Mouse (Mus musculus): Measurements from ENCODE around the gene Atg2a.
"Not testable (repeated sequence)": the region's sequence is repeated elsewhere in the genome, so short reads cannot be mapped to it uniquely, and the experiment has no call there.

The Atg2a gene

DNA sequence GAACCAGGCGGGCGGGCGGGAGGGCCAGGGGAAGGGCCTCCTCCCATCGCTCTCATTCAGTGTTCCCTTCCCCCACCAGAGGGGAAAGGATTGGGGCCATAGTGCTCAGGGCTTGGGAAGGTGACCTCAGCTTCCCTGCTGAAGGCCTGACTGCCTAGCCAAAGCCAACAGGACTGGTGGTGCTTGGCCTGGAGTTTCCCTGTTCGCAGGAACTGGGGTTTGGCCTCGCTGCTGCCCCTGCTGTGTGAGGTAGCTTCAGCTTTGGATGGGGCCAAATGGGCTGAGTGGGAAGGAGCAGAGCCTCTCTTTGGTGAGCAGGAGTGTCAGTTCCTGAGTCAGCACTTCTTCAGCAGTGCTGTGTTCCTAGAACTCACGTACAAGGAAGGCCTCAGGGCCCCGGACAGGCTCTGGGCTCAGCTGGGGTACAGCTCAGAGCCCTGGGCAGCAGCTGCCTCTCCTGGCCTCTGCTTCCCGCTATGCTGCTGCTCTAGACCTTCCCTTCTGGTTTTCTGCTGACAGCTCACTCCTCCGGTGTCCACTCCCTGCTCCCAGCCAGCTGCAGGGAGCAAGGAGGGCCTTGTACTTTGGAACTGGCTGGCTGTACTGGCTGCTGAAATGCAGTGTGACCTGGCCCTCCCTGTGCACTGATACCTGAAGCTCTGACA lies 49.8 kb downstream of the Atg2a start:
- in situ Hi-C loops (cut with MboI, MseI): no loop called here

DNA sequence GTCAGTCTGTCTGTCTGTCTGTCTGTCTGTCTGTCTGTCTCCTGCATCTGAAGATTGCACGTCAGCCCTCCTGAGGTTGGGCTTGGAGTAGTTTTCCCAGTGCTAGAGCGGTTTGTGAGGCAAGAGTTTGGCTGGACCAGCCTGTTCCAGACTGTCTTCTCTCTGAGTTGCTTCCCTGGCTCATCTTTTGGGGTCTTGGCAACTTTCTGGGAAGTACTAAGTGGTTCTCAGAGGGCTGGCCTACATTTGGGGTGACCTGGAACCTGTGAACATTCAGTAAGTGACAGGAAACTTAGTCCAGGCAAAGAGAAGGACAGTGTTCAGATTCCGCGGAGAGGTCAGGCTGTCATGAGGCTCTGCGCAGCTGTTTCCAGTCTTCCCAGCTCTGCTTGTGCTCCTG lies 50.8 kb downstream of the Atg2a start:
- in situ Hi-C loops (cut with MboI, MseI): no loop called here

DNA sequence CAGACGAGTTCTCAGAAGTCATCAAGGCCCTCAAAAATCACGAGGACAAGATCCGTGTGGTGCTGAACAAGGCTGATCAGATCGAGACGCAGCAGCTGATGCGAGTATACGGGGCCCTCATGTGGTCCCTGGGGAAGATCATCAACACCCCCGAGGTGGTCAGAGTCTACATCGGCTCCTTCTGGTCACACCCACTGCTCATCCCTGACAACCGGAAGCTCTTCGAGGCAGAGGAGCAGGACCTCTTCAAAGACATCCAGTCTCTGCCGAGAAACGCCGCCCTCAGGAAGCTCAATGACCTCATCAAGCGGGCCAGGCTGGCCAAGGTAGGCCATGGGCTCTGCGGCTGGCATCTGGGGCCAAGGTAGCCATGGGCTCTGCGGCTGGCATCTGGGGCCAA lies 52.8 kb downstream of the Atg2a start:
- in situ Hi-C loops (cut with MboI, MseI): no loop called here

DNA sequence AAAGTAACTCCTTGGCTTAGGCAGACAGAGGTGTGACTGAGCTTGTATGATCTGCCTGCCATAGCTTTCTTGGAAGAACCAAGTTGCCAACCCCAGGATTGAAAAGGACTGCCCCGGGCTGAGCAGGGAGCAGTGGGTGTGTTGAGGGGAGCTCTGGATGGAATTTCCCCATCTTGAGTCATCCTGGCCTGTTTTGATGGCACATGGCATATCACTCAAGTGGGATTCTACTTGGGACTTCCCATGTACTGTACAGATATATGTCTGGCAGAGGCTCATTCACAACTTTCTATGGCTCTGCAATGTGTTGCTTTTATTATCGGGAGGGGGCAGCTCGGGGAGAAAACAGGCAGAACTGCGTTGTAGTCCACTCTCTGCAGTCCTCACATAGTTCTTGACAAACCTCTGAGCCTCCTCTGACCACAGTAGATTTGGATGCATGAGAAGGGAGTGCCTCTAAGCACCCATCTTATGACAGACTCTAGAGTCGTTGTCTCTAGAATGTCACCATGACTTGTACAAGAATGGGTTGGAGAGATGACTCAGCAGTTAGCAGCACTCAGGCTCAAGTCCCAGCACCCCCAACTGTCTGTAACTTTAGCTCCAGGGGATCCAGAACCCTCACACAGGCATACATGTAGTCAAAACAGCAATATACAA lies 55.2 kb downstream of the Atg2a start:
- in situ Hi-C loops (cut with MboI, MseI): no loop called here

DNA sequence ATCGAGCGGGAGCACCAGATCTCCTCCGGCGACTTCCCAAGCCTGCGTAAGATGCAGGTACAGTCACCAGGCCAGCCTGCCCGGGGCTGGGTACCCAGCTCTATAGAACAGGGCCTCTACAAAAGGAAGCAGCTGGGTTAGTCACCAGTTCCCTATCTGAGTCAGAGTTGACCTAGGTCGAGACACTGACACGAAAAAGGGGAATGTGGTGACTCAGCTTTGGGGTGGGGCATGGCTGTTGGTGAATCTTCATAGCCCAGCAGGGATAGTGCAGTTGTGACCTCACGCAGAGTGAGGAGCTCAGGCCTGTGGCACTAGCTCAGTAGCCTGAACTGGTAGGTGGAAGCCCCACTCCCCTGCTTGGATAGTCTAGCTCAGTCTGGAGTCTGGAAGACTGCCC lies 56.2 kb downstream of the Atg2a start:
- in situ Hi-C loops (cut with MboI, MseI): no loop called here

DNA sequence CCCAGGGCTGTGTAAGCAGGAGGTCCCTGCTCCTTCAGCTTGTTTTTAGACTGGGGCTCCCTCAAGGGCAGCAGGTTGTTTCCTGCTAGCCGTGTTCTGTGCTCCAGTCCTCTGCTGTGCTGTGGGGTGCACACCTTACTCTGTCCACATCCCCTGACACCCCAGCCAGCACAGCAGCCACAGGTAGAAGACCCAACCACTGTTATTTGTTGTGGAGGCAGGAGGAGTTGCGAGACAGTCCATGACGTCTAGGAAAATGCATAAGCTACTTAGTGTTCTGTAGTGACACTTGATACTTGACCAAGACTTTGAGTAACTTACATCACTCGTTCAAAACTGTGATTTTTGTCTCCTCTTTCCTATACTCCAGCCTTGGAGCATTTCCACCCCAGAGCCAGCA lies 57.5 kb downstream of the Atg2a start:
- in situ Hi-C loops (cut with MboI, MseI): no loop called here

GRCm38 (mm10) chr19:6299450-6300267 lies 58.2 kb downstream of the Atg2a start:
- in situ Hi-C loops (cut with MboI, MseI): loop anchor here in 1 of 2 experiments (10.0 kb wide), 1 partner anchor 485 kb away; no protein-coding TSS in a partner anchor

GRCm38 (mm10) chr19:6300402-6300841 lies 59.0 kb downstream of the Atg2a start:
- in situ Hi-C loops (cut with MboI, MseI): loop anchor here in 1 of 2 experiments (10.0 kb wide), 1 partner anchor 486 kb away; no protein-coding TSS in a partner anchor

- in situ Hi-C loops (cut with MboI, MseI): loop anchor here in 1 of 2 experiments (10.0 kb wide), 1 partner anchor 487 kb away; no protein-coding TSS in a partner anchor
Observed at GRCm38 (mm10) chr19:6302114-6302513, 60.6 kb downstream of the Atg2a start.

- in situ Hi-C loops (cut with MboI, MseI): loop anchor here in 1 of 2 experiments (10.0 kb wide), 1 partner anchor 488 kb away; no protein-coding TSS in a partner anchor
Observed at GRCm38 (mm10) chr19:6302522-6302921, 61.1 kb downstream of the Atg2a start.

- in situ Hi-C loops (cut with MboI, MseI): loop anchor here in 1 of 2 experiments (10.0 kb wide), 1 partner anchor 489 kb away; no protein-coding TSS in a partner anchor
Observed at GRCm38 (mm10) chr19:6303831-6304230, 62.4 kb downstream of the Atg2a start.

- in situ Hi-C loops (cut with MboI, MseI): loop anchor here (5.0 to 10.0 kb wide), 3 partner anchors 33 to 490 kb away; no protein-coding TSS in a partner anchor
Observed at GRCm38 (mm10) chr19:6304787-6305516, 63.5 kb downstream of the Atg2a start.

- in situ Hi-C loops (cut with MboI, MseI): loop anchor here (5.0 to 10.0 kb wide), 3 partner anchors 33 to 491 kb away; no protein-coding TSS in a partner anchor
Observed at GRCm38 (mm10) chr19:6305517-6306115, 64.1 kb downstream of the Atg2a start.

DNA sequence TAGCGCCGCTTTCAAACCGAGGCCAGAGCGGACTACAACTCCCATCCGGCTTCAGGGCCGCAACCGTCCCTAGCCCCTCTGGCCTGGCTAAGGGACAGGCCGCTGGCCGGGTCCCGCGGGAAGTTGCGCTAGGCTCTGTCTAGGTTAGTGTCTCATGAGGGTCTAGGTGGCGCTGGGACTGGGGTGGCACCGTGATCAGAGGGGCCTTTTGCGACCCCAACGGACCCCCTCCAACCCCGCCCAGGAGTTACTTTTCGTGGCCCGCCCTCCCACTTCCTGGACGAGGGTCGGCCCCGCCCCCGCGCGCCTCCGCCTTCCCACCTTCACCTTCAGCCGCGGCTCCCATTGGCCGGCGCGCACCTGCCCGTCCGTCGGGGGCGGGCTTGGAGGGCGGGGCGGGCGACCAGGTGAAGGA lies 64.7 kb downstream of the Atg2a start, which contains the start of gene Cdc42bpg:
Gene Cdc42bpg, plus strand, starts transcription at position 320 of the 415 bp plus-strand sequence.
- in situ Hi-C loops (cut with MboI, MseI): loop anchor here (5.0 to 10.0 kb wide), 3 partner anchors 34 to 491 kb away; no protein-coding TSS in a partner anchor

- in situ Hi-C loops (cut with MboI, MseI): loop anchor here (5.0 to 10.0 kb wide), 3 partner anchors 34 to 492 kb away; no protein-coding TSS in a partner anchor
Observed at GRCm38 (mm10) chr19:6306586-6306985, 65.1 kb downstream of the Atg2a start.

DNA sequence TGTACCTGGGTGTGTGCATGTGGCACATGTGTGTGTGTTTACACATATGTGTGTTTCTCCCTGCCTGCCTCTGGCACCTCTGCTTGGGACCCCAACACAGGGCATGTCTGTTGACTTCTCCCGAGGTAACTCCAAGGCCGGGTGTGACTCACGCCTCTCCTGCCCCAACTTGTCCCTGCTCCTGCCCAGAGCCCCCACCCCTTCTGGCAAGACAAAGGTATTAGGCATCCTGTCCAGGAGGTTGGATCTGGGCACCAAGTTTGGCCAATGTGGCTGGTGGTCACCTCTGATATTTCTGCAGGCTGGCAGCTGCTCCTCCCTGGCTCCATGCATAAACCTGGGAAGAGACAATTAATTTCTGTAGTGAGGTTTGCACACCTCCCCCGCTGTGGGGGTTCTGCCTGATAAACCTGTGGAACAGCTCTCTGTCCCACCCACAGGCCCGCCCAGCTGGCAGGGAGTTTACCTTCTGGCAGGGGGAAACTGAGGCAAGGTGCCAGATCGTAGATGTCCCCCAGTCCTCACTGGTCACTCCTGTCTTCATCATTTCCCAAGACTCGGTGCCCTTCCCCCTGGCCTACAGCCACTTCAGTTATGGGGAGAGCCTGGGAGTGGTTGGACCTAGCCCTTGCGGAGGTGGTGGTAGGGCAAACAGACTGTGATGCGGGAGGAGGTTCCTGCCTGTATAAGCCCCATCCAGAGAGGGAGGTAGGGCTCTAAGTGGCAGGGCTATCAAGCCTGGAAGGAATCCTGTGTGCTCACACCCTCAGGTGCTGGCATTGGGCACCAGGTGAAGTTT lies 66.5 kb downstream of the Atg2a start:
- in situ Hi-C loops (cut with MboI, MseI): loop anchor here (5.0 to 10.0 kb wide), 3 partner anchors 36 to 493 kb away; no protein-coding TSS in a partner anchor

DNA sequence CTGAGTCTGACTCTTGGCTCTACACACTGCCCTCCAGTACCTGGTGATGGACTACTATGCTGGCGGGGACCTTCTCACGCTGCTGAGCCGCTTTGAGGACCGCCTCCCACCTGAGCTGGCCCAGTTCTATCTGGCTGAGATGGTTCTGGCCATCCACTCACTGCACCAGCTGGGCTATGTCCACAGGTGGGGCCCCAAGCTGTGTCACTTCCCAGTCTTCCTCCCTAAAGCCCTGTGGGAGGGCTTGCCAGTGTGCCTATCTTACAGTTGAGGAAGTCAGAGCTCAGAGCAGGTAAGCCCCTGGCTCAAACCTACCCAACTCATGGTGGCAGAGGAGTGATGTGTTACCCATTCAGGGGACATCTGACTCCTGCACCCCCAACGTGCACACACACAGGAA lies 68.7 kb downstream of the Atg2a start:
- in situ Hi-C loops (cut with MboI, MseI): no loop called here

- in situ Hi-C loops (cut with MboI, MseI): not testable (repeated sequence)
Observed at GRCm38 (mm10) chr19:6311783-6312182, 70.3 kb downstream of the Atg2a start.
